Mouse (Mus musculus): ENCODE measurements around the gene Ufm1. TPM values are rescaled to one million over a fixed set of nuclear protein-coding genes. Genes with fewer than 3 reads are reported as not detected.

Ufm1 gene
- 127 and 145 TPM in 2 replicates for polyA plus RNA-seq (2015; fragmentation: Nextera tagmentation; extraction: Ambion mirVana)

GRCm38 (mm10) chr3:53863383-53864220, at the start of gene Ufm1:
Gene Ufm1 (minus strand): TSS chr3:53863830.

DNA sequence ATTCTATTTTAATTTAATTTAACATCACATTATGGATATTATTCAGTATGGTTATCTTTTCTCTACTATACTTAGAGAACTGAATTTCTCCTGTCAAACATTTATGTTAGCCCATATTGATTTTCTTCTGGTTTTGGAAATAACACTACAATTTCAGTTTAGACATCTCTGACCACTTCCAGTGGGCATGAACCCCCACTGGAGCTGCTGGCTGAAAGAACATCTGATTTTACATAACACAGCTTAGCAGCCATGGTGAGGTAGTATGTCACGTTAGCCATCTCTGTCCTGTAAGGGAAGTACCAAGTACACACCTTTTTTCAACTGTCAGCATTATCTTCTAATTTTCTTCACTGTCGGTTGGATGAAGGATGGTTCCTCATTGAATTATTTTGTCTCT, 18.8 kb downstream of the Ufm1 start, which contains the start of gene Gm10985:
Gene Gm10985 (plus strand): TSS at position 301 of the 400 bp plus-strand sequence.

Other genes starting within 250 kb of the Ufm1 start
- gene Frem2, start 206.5 kb downstream of the Ufm1 start, polyA plus RNA-seq (2015; fragmentation: Nextera tagmentation; extraction: Ambion mirVana) = 12.8 and 13.6 TPM in 2 replicates
- gene Gm10985, start 18.7 kb downstream of the Ufm1 start, polyA plus RNA-seq (2015; fragmentation: Nextera tagmentation; extraction: Ambion mirVana) = not detected in 2 replicates

Data from urinary bladder, postnatal 0 days (tissue).